Mouse (Mus musculus) midbrain, embryonic 16.5 days (tissue): ENCODE data around the gene Tmem230. TPM values are rescaled to one million over a fixed set of nuclear protein-coding genes. Genes with fewer than 3 reads are reported as not detected.
"Not testable (repeated sequence)": the region's sequence is repeated elsewhere in the genome, so short reads cannot be mapped to it uniquely, and the experiment has no call there.

Source experiments
- ATAC-seq: fragments of 200-750 bp; cut with Nextera tagmentation; 2 replicates; pipeline ENCODE4 v1.8.0; 2017; ENCODE audit warnings: moderate TSS enrichment
- H3K27ac ChIP-seq: fragments of 300-500 bp; sonication (generic); 2 replicates; pipeline ENCODE4 v1.5.1; 2014; ENCODE audit warnings: mild to moderate bottlenecking, low read length, mixed read lengths
- H3K27me3 ChIP-seq: fragments of 300-500 bp; sonication (generic); 2 replicates; pipeline ENCODE4 v1.6.1; 2014; ENCODE audit warnings: low read depth, low read length, mixed read lengths; ENCODE audit not compliant: control insufficient read depth, insufficient read depth
- H3K36me3 ChIP-seq: fragments of 300-500 bp; sonication (generic); 2 replicates; pipeline ENCODE4 v1.6.1; 2014; ENCODE audit warnings: mild to moderate bottlenecking, low read length, moderate library complexity, mixed read lengths; ENCODE audit not compliant: control insufficient read depth, insufficient read depth
- H3K4me1 ChIP-seq: fragments of 300-500 bp; sonication (generic); 2 replicates; pipeline ENCODE4 v1.6.1; 2014; ENCODE audit warnings: mild to moderate bottlenecking, low read length, mixed read lengths; ENCODE audit not compliant: control insufficient read depth, insufficient read depth
- H3K4me2 ChIP-seq: fragments of 300-500 bp; sonication (generic); 2 replicates; pipeline ENCODE4 v1.6.1; 2014; ENCODE audit warnings: mild to moderate bottlenecking, low read length, mixed read lengths
- H3K4me3 ChIP-seq: fragments of 300-500 bp; sonication (generic); 2 replicates; pipeline ENCODE4 v1.5.1; 2014; ENCODE audit warnings: low read depth, mild to moderate bottlenecking, low read length, moderate library complexity, mixed read lengths
- H3K9ac ChIP-seq: fragments of 300-500 bp; sonication (generic); 2 replicates; pipeline ENCODE4 v1.6.1; 2014; ENCODE audit warnings: low read depth, low read length, mixed read lengths
- H3K9me3 ChIP-seq: fragments of 300-500 bp; sonication (generic); replicated peaks from 2 replicates; pipeline ENCODE4 v1.6.1; 2014; ENCODE audit warnings: mild to moderate bottlenecking, low read length, mixed read lengths; ENCODE audit not compliant: control insufficient read depth, poor library complexity, severe bottlenecking
- WGBS: fragments of 180-500 bp; shearing (Covaris S2); extraction: QIAGEN DNeasy Blood & Tissue Kit; methylation state at CpG from one replicate; pipeline ENCODE4 v1.1.7; 2014; 5-methylcytosine and 5-hydroxymethylcytosine counted together
- polyA plus RNA-seq: library from polyadenylated mRNA; unstranded; fragments of >200 nt; fragmentation: Nextera tagmentation; extraction: Ambion mirVana; gene quantifications from 2 replicates; pipeline ENCODE4 v1.2.1, GENCODE M21; 2015

Tmem230 gene
- polyA plus RNA-seq, 1 experiment from 2014 or later = 46.6 TPM

- Histone ChIP-seq H3K4me2 (no peak overlapping the region), H3K9me3 (no peaks in the 10 kb centered on the region), H3K27me3 (no peaks in the 10 kb centered on the region), H3K36me3 (no peaks in the 10 kb centered on the region), H3K4me3 (no peak overlapping the region), H3K4me1 (peaks cover 11% of the 10 kb centered on the region), H3K9ac (no peak overlapping the region), H3K27ac (no peak overlapping the region)
- no peak for ATAC-seq
- 91% methylated on average over 3 of the region's 3 CpGs for WGBS
Measured at GRCm38 (mm10) chr2:132243370-132243769, 4.2 kb downstream of the Tmem230 start.

- H3K36me3 ChIP-seq, H3K27me3 ChIP-seq, ATAC-seq, H3K27ac ChIP-seq, H3K9me3 ChIP-seq, H3K9ac ChIP-seq, H3K4me2 ChIP-seq, H3K4me1 ChIP-seq, H3K4me3 ChIP-seq: not testable (repeated sequence)
- 38% methylated on average over 7 of the region's 10 CpGs for WGBS
Measured at GRCm38 (mm10) chr2:132240457-132240856, 7.2 kb downstream of the Tmem230 start.

GRCm38 (mm10) chr2:132239434-132239833 is 8.2 kb downstream of the Tmem230 start:
- not testable (repeated sequence) for H3K36me3 ChIP-seq, H3K27me3 ChIP-seq, ATAC-seq, H3K4me1 ChIP-seq, H3K4me2 ChIP-seq, H3K9ac ChIP-seq, H3K9me3 ChIP-seq, H3K27ac ChIP-seq, H3K4me3 ChIP-seq
- WGBS = 88% methylated on average over 3 of the region's 3 CpGs

- WGBS = 83% methylated on average over 7 of the region's 7 CpGs
- no peak overlapping the region for H3K4me2 ChIP-seq
- no peak for ATAC-seq
Measured at GRCm38 (mm10) chr2:132235975-132236374, 11.6 kb downstream of the Tmem230 start.

GRCm38 (mm10) chr2:132235291-132235690 is 12.3 kb downstream of the Tmem230 start:
- 62% methylated on average over 2 of the region's 2 CpGs for WGBS
- Histone ChIP-seq H3K9me3 (no peaks in the 10 kb centered on the region), H3K36me3 (no peaks in the 10 kb centered on the region), H3K4me3 (no peak overlapping the region), H3K27ac (no peak overlapping the region), H3K4me1 (no peaks in the 10 kb centered on the region), H3K9ac (no peak overlapping the region), H3K27me3 (no peaks in the 10 kb centered on the region), H3K4me2 (no peak overlapping the region)
- ATAC-seq = no peak

More at GRCm38 (mm10) chr2:132235975-132236374, 11.6 kb downstream of the Tmem230 start:
- Histone ChIP-seq H3K9ac (no peak overlapping the region), H3K4me1 (no peaks in the 10 kb centered on the region), H3K9me3 (no peaks in the 10 kb centered on the region), H3K27me3 (no peaks in the 10 kb centered on the region), H3K36me3 (no peaks in the 10 kb centered on the region), H3K27ac (no peak overlapping the region), H3K4me3 (no peak overlapping the region)

- Histone ChIP-seq H3K27me3 (no peaks in the 10 kb centered on the region), H3K4me2 (no peak overlapping the region), H3K36me3 (no peaks in the 10 kb centered on the region), H3K27ac (no peak overlapping the region), H3K9ac (no peak overlapping the region), H3K4me3 (no peak overlapping the region), H3K4me1 (no peaks in the 10 kb centered on the region), H3K9me3 (no peaks in the 10 kb centered on the region)
- 85% methylated on average over 16 of the region's 16 CpGs for WGBS
- no peak for ATAC-seq
Measured at GRCm38 (mm10) chr2:132233985-132234765, 13.4 kb downstream of the Tmem230 start.

DNA sequence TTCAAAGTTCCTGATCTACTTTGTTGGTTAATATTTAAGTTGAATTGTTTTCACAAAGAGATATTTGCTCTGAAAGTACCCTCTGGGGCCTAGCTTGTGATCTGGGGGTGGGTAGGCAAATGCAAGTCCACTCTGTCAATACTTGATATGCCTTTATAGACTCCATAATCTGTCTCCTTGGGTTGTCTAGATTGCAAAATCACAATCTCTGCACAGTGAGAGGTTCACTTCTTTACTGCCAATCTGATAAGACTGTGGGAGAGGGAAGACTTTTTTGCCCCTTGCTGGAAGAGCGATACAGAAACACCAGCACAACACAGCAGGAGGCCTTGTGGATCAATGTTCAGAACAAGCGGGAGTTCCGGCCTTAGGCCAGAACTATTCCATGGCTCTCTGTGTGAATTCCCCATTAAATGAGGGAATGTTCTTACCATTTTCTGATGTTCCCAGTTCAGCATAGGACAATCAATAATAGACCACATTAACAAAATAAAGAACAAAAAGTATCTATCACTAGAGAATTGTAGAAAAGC is 15.1 kb downstream of the Tmem230 start:
- ATAC-seq = no peak
- Histone ChIP-seq H3K9me3 (no peaks in the 10 kb centered on the region), H3K4me2 (no peak overlapping the region), H3K4me3 (no peak overlapping the region), H3K9ac (no peak overlapping the region), H3K36me3 (no peaks in the 10 kb centered on the region), H3K27me3 (no peaks in the 10 kb centered on the region), H3K27ac (no peak overlapping the region), H3K4me1 (no peaks in the 10 kb centered on the region)
- 61% methylated on average over 3 of the region's 3 CpGs for WGBS

DNA sequence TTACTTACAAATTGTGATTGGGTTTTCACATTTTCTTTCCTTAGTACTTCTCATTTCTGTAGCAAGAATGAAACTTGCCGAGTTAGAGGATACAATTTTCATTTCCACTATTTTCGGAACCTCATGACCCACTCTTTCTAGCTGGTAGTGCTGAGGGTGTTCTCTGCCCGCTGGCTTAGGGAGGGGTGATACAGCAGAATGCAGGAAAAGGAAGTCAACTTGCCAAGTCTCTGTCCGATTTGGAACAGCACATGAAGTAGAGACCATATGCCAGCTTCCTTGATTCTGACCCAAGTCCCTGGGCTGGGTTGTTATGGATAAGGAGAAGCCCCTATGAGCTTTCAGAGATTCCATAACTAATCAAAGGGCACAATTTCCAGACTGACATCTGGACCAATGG is 23.2 kb downstream of the Tmem230 start:
- 91% methylated on average over 4 of the region's 4 CpGs for WGBS
- Histone ChIP-seq H3K9ac (no peak overlapping the region), H3K4me2 (no peak overlapping the region), H3K4me3 (no peak overlapping the region), H3K27me3 (no peaks in the 10 kb centered on the region), H3K9me3 (no peaks in the 10 kb centered on the region), H3K4me1 (no peaks in the 10 kb centered on the region), H3K27ac (no peak overlapping the region), H3K36me3 (no peaks in the 10 kb centered on the region)
- no peak for ATAC-seq

DNA sequence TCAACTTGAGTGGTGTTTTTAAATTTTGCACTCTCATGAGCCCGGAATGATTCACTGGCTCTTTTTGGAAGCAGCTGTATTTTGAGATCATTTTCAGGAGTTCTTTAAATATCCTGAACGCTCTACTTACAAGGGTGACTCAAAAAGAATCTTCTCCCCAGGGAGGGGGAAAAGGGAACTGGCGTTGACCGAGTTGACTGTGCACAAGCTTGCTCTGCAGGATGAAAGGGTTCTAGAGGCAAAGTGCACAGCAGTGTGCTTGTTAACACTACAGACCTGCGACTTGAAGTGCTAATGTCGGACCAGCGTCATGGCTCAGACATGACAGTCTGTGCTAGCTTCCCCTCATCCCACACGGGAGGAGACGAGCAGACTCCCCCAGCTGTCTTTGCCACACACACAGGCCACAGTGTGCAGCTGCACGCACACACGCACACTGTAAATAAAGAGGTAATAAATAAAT is 26.0 kb downstream of the Tmem230 start:
- no peak overlapping the region for H3K4me2 ChIP-seq
- no peaks in the 10 kb centered on the region for H3K36me3 ChIP-seq
- WGBS = 68% methylated on average over 11 of the region's 11 CpGs
- H3K27ac ChIP-seq = no peak overlapping the region
- H3K27me3 ChIP-seq = no peaks in the 10 kb centered on the region
- no peaks in the 10 kb centered on the region for H3K9me3 ChIP-seq
- no peak for ATAC-seq
- H3K4me1 ChIP-seq = no peaks in the 10 kb centered on the region
- H3K4me3 ChIP-seq = no peak overlapping the region
- H3K9ac ChIP-seq = no peak overlapping the region
